Mouse (Mus musculus) ES-Bruce4 (cell line): ENCODE results near the gene Gtf2ird2. TPM values are rescaled to one million over a fixed set of nuclear protein-coding genes. Genes with fewer than 3 reads are reported as not detected.

Experiments
- H3K27ac ChIP-seq: 2 replicates; pipeline ENCODE4 v1.5.1; 2012; ENCODE audit warnings: low read length, inconsistent platforms; ENCODE audit not compliant: insufficient read depth
- H3K27me3 ChIP-seq: 2 replicates; pipeline ENCODE4 v1.6.1; 2012; ENCODE audit warnings: mild to moderate bottlenecking, low read length, inconsistent platforms; ENCODE audit not compliant: control insufficient read depth, poor library complexity, insufficient read depth, severe bottlenecking
- H3K36me3 ChIP-seq: 2 replicates; pipeline ENCODE4 v1.6.1; 2012; ENCODE audit warnings: inconsistent platforms, mild to moderate bottlenecking, low read length, moderate library complexity; ENCODE audit not compliant: control insufficient read depth, poor library complexity, insufficient read depth, severe bottlenecking
- H3K4me1 ChIP-seq: one replicate; pipeline ENCODE4 v1.8.1; 2011; ENCODE audit warnings: low read length; ENCODE audit not compliant: control insufficient read depth, insufficient read depth
- H3K4me3 ChIP-seq: 2 replicates; pipeline ENCODE4 v1.5.1; 2011; ENCODE audit warnings: low read depth, mild to moderate bottlenecking, low read length
- H3K9ac ChIP-seq: 2 replicates; pipeline ENCODE4 v1.6.1; 2012; ENCODE audit warnings: low read depth, mild to moderate bottlenecking, inconsistent platforms; ENCODE audit not compliant: poor library complexity, severe bottlenecking
- H3K9me3 ChIP-seq: replicated peaks from 2 replicates; pipeline ENCODE4 v1.6.1; 2012; ENCODE audit warnings: mild to moderate bottlenecking, low read length, inconsistent platforms; ENCODE audit not compliant: control insufficient read depth, poor library complexity, insufficient read depth, severe bottlenecking
- CTCF ChIP-seq: IDR thresholded peaks from one replicate; pipeline ENCODE4 v1.8.1; 2011; ENCODE audit warnings: low read depth, low read length
- EP300 ChIP-seq: IDR thresholded peaks from 2 replicates; pipeline ENCODE4 v1.6.1; 2011; ENCODE audit warnings: low read depth, low read length; ENCODE audit not compliant: insufficient read depth
- POLR2A ChIP-seq: IDR thresholded peaks from one replicate; pipeline ENCODE4 v1.8.1; 2011; ENCODE audit warnings: low read length; ENCODE audit not compliant: insufficient read depth
- polyA plus RNA-seq: library from polyadenylated mRNA; stranded (reverse); fragments of >200 nt; gene quantifications from 2 replicates; pipeline ENCODE4 v1.2.4, GENCODE M21; 2011; ENCODE audit warnings: low read depth; ENCODE audit not compliant: missing spikeins, insufficient read depth, insufficient read length

The Gtf2ird2 gene
- polyA plus RNA-seq, 1 experiment = 5.6 TPM

GRCm38 (mm10) chr5:134257349-134258031, 73.7 kb downstream of the Gtf2ird2 start:
- Histone ChIP-seq H3K36me3 (peaks cover 32% of the 10 kb centered on the region), H3K4me1 (no peaks in the 10 kb centered on the region), H3K4me3 (no peak overlapping the region), H3K27me3 (no peaks in the 10 kb centered on the region), H3K27ac (no peak overlapping the region), H3K9ac (no peak overlapping the region), H3K9me3 (peaks cover 8% of the 10 kb centered on the region)
- TF ChIP-seq CTCF (no peak), POLR2A (no peak), EP300 (no peak)

- Histone ChIP-seq H3K4me1 (no peaks in the 10 kb centered on the region), H3K9ac (no peak overlapping the region), H3K27ac (no peak overlapping the region), H3K9me3 (peaks cover 8% of the 10 kb centered on the region), H3K27me3 (no peaks in the 10 kb centered on the region), H3K36me3 (peaks cover 37% of the 10 kb centered on the region), H3K4me3 (no peak overlapping the region)
- TF ChIP-seq EP300 = no peak
- TF ChIP-seq POLR2A = no peak
- TF ChIP-seq CTCF = no peak
These were observed 74.6 kb downstream of the Gtf2ird2 start for GRCm38 (mm10) chr5:134258395-134258794.

- Histone ChIP-seq H3K9me3 (peaks cover 8% of the 10 kb centered on the region), H3K9ac (no peak overlapping the region), H3K27me3 (no peaks in the 10 kb centered on the region), H3K27ac (no peak overlapping the region), H3K4me1 (no peaks in the 10 kb centered on the region), H3K4me3 (no peak overlapping the region), H3K36me3 (peaks cover 39% of the 10 kb centered on the region)
- TF ChIP-seq CTCF = no peak
- TF ChIP-seq POLR2A = no peak
- no peak for TF ChIP-seq EP300
These were observed 75.1 kb downstream of the Gtf2ird2 start for GRCm38 (mm10) chr5:134258934-134259333.

GRCm38 (mm10) chr5:134260001-134260636, 76.3 kb downstream of the Gtf2ird2 start:
- Histone ChIP-seq H3K36me3 (peaks cover 45% of the 10 kb centered on the region), H3K4me3 (no peak overlapping the region), H3K9ac (no peak overlapping the region), H3K27me3 (no peaks in the 10 kb centered on the region), H3K9me3 (peaks cover 8% of the 10 kb centered on the region), H3K27ac (no peak overlapping the region), H3K4me1 (no peaks in the 10 kb centered on the region)
- no peak for TF ChIP-seq CTCF
- TF ChIP-seq EP300 = no peak
- no peak for TF ChIP-seq POLR2A

- Histone ChIP-seq H3K9ac (no peak overlapping the region), H3K9me3 (no peaks in the 10 kb centered on the region), H3K4me3 (no peak overlapping the region), H3K27me3 (no peaks in the 10 kb centered on the region), H3K36me3 (peaks cover 39% of the 10 kb centered on the region), H3K4me1 (no peaks in the 10 kb centered on the region), H3K27ac (no peak overlapping the region)
- no peak for TF ChIP-seq EP300
- TF ChIP-seq POLR2A = no peak
- no peak for TF ChIP-seq CTCF
These were observed 82.1 kb downstream of the Gtf2ird2 start for GRCm38 (mm10) chr5:134265890-134266289.

- no peak for TF ChIP-seq EP300
- TF ChIP-seq CTCF = no peak
These were observed 82.6 kb downstream of the Gtf2ird2 start for GRCm38 (mm10) chr5:134266404-134266803.

More at GRCm38 (mm10) chr5:134266404-134266803, 82.6 kb downstream of the Gtf2ird2 start:
- no peak overlapping the region for H3K9ac ChIP-seq
- peaks cover 34% of the 10 kb centered on the region for H3K36me3 ChIP-seq
- H3K9me3 ChIP-seq = no peaks in the 10 kb centered on the region
- peak overlapping the region; percentile 9; the same call in 1 of the 2 replicates for H3K4me3 ChIP-seq
- no peaks in the 10 kb centered on the region for H3K27me3 ChIP-seq
- H3K4me1 ChIP-seq = no peaks in the 10 kb centered on the region
- H3K27ac ChIP-seq = no peak overlapping the region
